Mouse (Mus musculus) kidney, adult 2 months (tissue): Measurements from ENCODE around the gene Ccr7. TPM values are rescaled to one million over a fixed set of nuclear protein-coding genes. Genes with fewer than 3 reads are reported as not detected.

ENCODE experiments used
- DNase-seq: peaks from one replicate; pipeline ENCODE4 v3.0.0; 2021
- H3K27ac ChIP-seq: fragments of 200-500 bp; 2 replicates; pipeline ENCODE4 v1.5.1; 2012; ENCODE audit warnings: low read depth, low read length, control low read depth, inconsistent platforms; ENCODE audit not compliant: insufficient read depth
- H3K27me3 ChIP-seq: fragments of 200-500 bp; replicated peaks from 2 replicates; pipeline ENCODE4 v1.6.1; 2012; ENCODE audit warnings: mild to moderate bottlenecking, moderate library complexity, low read length, inconsistent platforms; ENCODE audit not compliant: control insufficient read depth, insufficient read depth
- H3K36me3 ChIP-seq: fragments of 200-500 bp; 2 replicates; pipeline ENCODE4 v1.6.1; 2012; ENCODE audit warnings: mild to moderate bottlenecking, moderate library complexity, low read length, inconsistent platforms; ENCODE audit not compliant: control insufficient read depth, insufficient read depth
- H3K4me1 ChIP-seq: fragments of 200-500 bp; 2 replicates; pipeline ENCODE4 v1.6.1; 2011; ENCODE audit warnings: low read length; ENCODE audit not compliant: control insufficient read depth, insufficient read depth
- H3K4me3 ChIP-seq: fragments of 200-500 bp; 2 replicates; pipeline ENCODE4 v1.5.1; 2011; ENCODE audit warnings: mild to moderate bottlenecking, low read depth, low read length, control low read depth; ENCODE audit not compliant: insufficient read depth
- CTCF ChIP-seq: fragments of 200-500 bp; conservative IDR thresholded peaks from 2 replicates; pipeline ENCODE4 v1.5.1; 2011; ENCODE audit warnings: low read depth, mild to moderate bottlenecking, control low read depth, low read length, moderate library complexity, mixed read lengths; ENCODE audit not compliant: insufficient read depth, insufficient read length
- POLR2A ChIP-seq: fragments of 200-500 bp; IDR thresholded peaks from one replicate; pipeline ENCODE4 v1.6.1; 2011; ENCODE audit warnings: low read depth, low read length, control low read depth
- WGBS: fragments of 180-500 bp; shearing (Covaris S2); methylation state at CpG from one replicate; pipeline ENCODE4 v1.1.7; 2018; 5-methylcytosine and 5-hydroxymethylcytosine counted together
- polyA plus RNA-seq: library from polyadenylated mRNA; depleted of rRNA; stranded (reverse); fragments of >200 nt; gene quantifications from 2 replicates; pipeline ENCODE4 v1.2.3, GENCODE M21; 2012

The Ccr7 gene
- polyA plus RNA-seq, 1 experiment: 11.2 TPM

GRCm38 (mm10) chr11:99112700-99113099 is 42.2 kb downstream of the Ccr7 start:
- H3K27ac ChIP-seq: no peak overlapping the region

GRCm38 (mm10) chr11:99111631-99112030 is 43.2 kb downstream of the Ccr7 start:
- no peak for TF ChIP-seq POLR2A
- TF ChIP-seq CTCF: no peak
- no peaks in the 10 kb centered on the region for H3K36me3 ChIP-seq
- H3K27ac ChIP-seq: no peak overlapping the region
- no peak for DNase-seq
- peaks cover 2% of the 10 kb centered on the region for H3K4me1 ChIP-seq
- WGBS: 74% methylated on average over 7 of the region's 7 CpGs
- no peaks in the 10 kb centered on the region for H3K27me3 ChIP-seq
- H3K4me3 ChIP-seq: no peak overlapping the region

More at GRCm38 (mm10) chr11:99112700-99113099, 42.2 kb downstream of the Ccr7 start:
- H3K4me3 ChIP-seq: no peak overlapping the region
- WGBS: 34% methylated on average over 5 of the region's 5 CpGs
- TF ChIP-seq CTCF (no peak), POLR2A (no peak)
- DNase-seq: no peak
- no peaks in the 10 kb centered on the region for H3K4me1 ChIP-seq
- no peaks in the 10 kb centered on the region for H3K36me3 ChIP-seq
- no peaks in the 10 kb centered on the region for H3K27me3 ChIP-seq

GRCm38 (mm10) chr11:99111155-99111554 is 43.7 kb downstream of the Ccr7 start:
- 39% methylated on average over 11 of the region's 11 CpGs for WGBS
- H3K27ac ChIP-seq: no peak overlapping the region
- TF ChIP-seq CTCF (no peak), POLR2A (no peak)
- no peaks in the 10 kb centered on the region for H3K27me3 ChIP-seq
- no peaks in the 10 kb centered on the region for H3K36me3 ChIP-seq
- no peak overlapping the region for H3K4me3 ChIP-seq
- DNase-seq: no peak
- peaks cover 6% of the 10 kb centered on the region for H3K4me1 ChIP-seq

GRCm38 (mm10) chr11:99110370-99111110 is 44.3 kb downstream of the Ccr7 start:
- 71% methylated on average over 15 of the region's 15 CpGs for WGBS
- no peak overlapping the region for H3K4me3 ChIP-seq
- no peak overlapping the region for H3K27ac ChIP-seq
- H3K27me3 ChIP-seq: no peaks in the 10 kb centered on the region
- H3K36me3 ChIP-seq: no peaks in the 10 kb centered on the region
- no peak for DNase-seq
- peaks cover 7% of the 10 kb centered on the region for H3K4me1 ChIP-seq
- peak; percentile 52 for TF ChIP-seq CTCF
- no peak for TF ChIP-seq POLR2A

GRCm38 (mm10) chr11:99108296-99108695 is 46.6 kb downstream of the Ccr7 start:
- no peak for DNase-seq
- H3K36me3 ChIP-seq: no peaks in the 10 kb centered on the region
- H3K4me3 ChIP-seq: no peak overlapping the region
- WGBS: 60% methylated on average over 3 of the region's 3 CpGs
- H3K27ac ChIP-seq: no peak overlapping the region
- H3K27me3 ChIP-seq: no peaks in the 10 kb centered on the region
- no peak for TF ChIP-seq POLR2A
- TF ChIP-seq CTCF: no peak
- peaks cover 7% of the 10 kb centered on the region for H3K4me1 ChIP-seq

GRCm38 (mm10) chr11:99105981-99106726 is 48.7 kb downstream of the Ccr7 start:
- Histone ChIP-seq H3K4me1 (peaks cover 7% of the 10 kb centered on the region), H3K4me3 (no peak overlapping the region), H3K27me3 (no peaks in the 10 kb centered on the region), H3K36me3 (no peaks in the 10 kb centered on the region), H3K27ac (peak overlapping the region; percentile 48)
- TF ChIP-seq CTCF (no peak), POLR2A (no peak)
- DNase-seq: peak; percentile 91
- 42% methylated on average over 12 of the region's 12 CpGs for WGBS
